Mouse (Mus musculus) stomach, postnatal 0 days (tissue): ENCODE measurements around the gene Aspg.

ENCODE experiments used
- CTCF ChIP-seq: IDR thresholded peaks from 2 replicates; pipeline ENCODE4 v1.5.1; 2016; ENCODE audit warnings: antibody characterized with exemption, low read depth, mild to moderate bottlenecking, moderate library complexity
- EP300 ChIP-seq: optimal IDR thresholded peaks from 2 replicates; pipeline ENCODE3; 2016; ENCODE audit warnings: antibody characterized with exemption

DNA sequence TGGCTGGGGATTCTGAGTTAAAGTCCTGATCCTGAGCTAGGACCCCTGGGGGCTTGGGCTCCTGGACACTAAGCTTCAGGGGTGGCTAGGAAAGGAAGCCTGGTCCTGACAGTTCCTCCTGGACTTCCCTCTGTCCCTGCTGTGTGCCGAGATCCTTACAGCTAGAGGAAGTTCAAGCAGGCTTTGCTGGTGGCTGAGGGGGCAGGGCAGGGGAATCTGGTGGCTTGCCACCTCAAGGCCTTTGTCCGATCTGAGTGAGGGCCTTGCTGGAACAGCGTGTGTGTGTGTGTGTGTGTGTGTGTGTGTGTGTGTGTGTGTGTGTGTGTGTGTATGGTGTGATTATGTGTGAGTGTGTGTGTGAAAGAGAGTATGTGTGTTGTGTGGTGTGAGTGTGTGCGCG, 48.0 kb downstream of the Aspg start:
- no peak for TF ChIP-seq EP300
- TF ChIP-seq CTCF, result no peak
